Mouse (Mus musculus) neural tube, embryonic 11.5 days (tissue): Measurements from ENCODE around the gene Ranbp1. TPM values are rescaled to one million over a fixed set of nuclear protein-coding genes. Genes with fewer than 3 reads are reported as not detected.
A peak's percentile ranks its signal among the peaks of the same experiment; 100 is the strongest.

Source experiments
- ATAC-seq: fragments of 200-750 bp; cut with Nextera tagmentation; 2 replicates; pipeline ENCODE4 v1.8.0; 2017; ENCODE audit warnings: moderate number of reproducible peaks, mild to moderate bottlenecking, moderate TSS enrichment, moderate library complexity; ENCODE audit not compliant: insufficient read depth, low FRiP score, low TSS enrichment
- DNase-seq: peaks from one replicate; pipeline ENCODE4 v3.0.0-alpha.2; 2015; ENCODE audit warnings: low spot score
- H3K27ac ChIP-seq: fragments of 300-500 bp; sonication (generic); 2 replicates; pipeline ENCODE4 v1.5.1; 2014; ENCODE audit warnings: low read depth, mild to moderate bottlenecking, low read length
- H3K27me3 ChIP-seq: fragments of 300-500 bp; sonication (generic); 2 replicates; pipeline ENCODE4 v1.6.1; 2014; ENCODE audit warnings: mild to moderate bottlenecking, low read length, mixed read lengths; ENCODE audit not compliant: control insufficient read depth, insufficient read depth
- H3K36me3 ChIP-seq: fragments of 300-500 bp; sonication (generic); 2 replicates; pipeline ENCODE4 v1.6.1; 2014; ENCODE audit warnings: mild to moderate bottlenecking, low read length, moderate library complexity, mixed read lengths; ENCODE audit not compliant: control insufficient read depth, insufficient read depth
- H3K4me1 ChIP-seq: fragments of 300-500 bp; sonication (generic); 2 replicates; pipeline ENCODE4 v1.6.1; 2014; ENCODE audit warnings: low read length, mixed read lengths; ENCODE audit not compliant: control insufficient read depth, insufficient read depth
- H3K4me2 ChIP-seq: fragments of 300-500 bp; sonication (generic); 2 replicates; pipeline ENCODE4 v1.6.1; 2014; ENCODE audit warnings: low read depth, mild to moderate bottlenecking, moderate library complexity
- H3K4me3 ChIP-seq: fragments of 300-500 bp; sonication (generic); 2 replicates; pipeline ENCODE4 v1.5.1; 2014; ENCODE audit warnings: low read depth, low read length
- H3K9ac ChIP-seq: fragments of 300-500 bp; sonication (generic); 2 replicates; pipeline ENCODE4 v1.6.1; 2014; ENCODE audit warnings: mild to moderate bottlenecking, low read length
- H3K9me3 ChIP-seq: fragments of 300-500 bp; sonication (generic); 2 replicates; pipeline ENCODE4 v1.6.1; 2016; ENCODE audit warnings: low read length; ENCODE audit not compliant: control insufficient read depth
- WGBS: fragments of 180-500 bp; shearing (Covaris S2); extraction: QIAGEN DNeasy Blood & Tissue Kit; methylation state at CpG from one replicate; pipeline ENCODE4 v1.1.7; 2014; 5-methylcytosine and 5-hydroxymethylcytosine counted together
- polyA plus RNA-seq: library from polyadenylated mRNA; unstranded; fragments of >200 nt; fragmentation: Nextera tagmentation; extraction: Ambion mirVana; gene quantifications from 2 replicates; pipeline ENCODE4 v1.2.1, GENCODE M21; 2014

Gene Ranbp1
- polyA plus RNA-seq, 1 experiment from 2014 or later, result 953 TPM

- 89% methylated on average over 11 of the region's 11 CpGs for WGBS
- H3K36me3 ChIP-seq, result peaks cover 4% of the 10 kb centered on the region
- H3K4me3 ChIP-seq, result no peak overlapping the region
- ATAC-seq, result no peak
- H3K9ac ChIP-seq, result no peak overlapping the region
- no peaks in the 10 kb centered on the region for H3K9me3 ChIP-seq
- no peak overlapping the region for H3K27ac ChIP-seq
- H3K27me3 ChIP-seq, result no peaks in the 10 kb centered on the region
- peaks cover 2% of the 10 kb centered on the region; the same call in 1 of the 2 replicates for H3K4me1 ChIP-seq
- no peak for DNase-seq
- H3K4me2 ChIP-seq, result no peak overlapping the region
These were observed 18.9 kb downstream of the Ranbp1 start for GRCm38 (mm10) chr16:18229622-18230021.

GRCm38 (mm10) chr16:18228856-18229255, 19.7 kb downstream of the Ranbp1 start:
- no peak for DNase-seq
- H3K36me3 ChIP-seq, result peaks cover 11% of the 10 kb centered on the region
- no peaks in the 10 kb centered on the region for H3K9me3 ChIP-seq
- no peak for ATAC-seq
- 95% methylated on average over 4 of the region's 4 CpGs for WGBS
- H3K27me3 ChIP-seq, result no peaks in the 10 kb centered on the region
- H3K9ac ChIP-seq, result no peak overlapping the region
- H3K27ac ChIP-seq, result no peak overlapping the region
- no peak overlapping the region for H3K4me3 ChIP-seq
- H3K4me1 ChIP-seq, result no peaks in the 10 kb centered on the region; the same call in 1 of the 2 replicates
- H3K4me2 ChIP-seq, result no peak overlapping the region

GRCm38 (mm10) chr16:18227897-18228422, 20.6 kb downstream of the Ranbp1 start:
- H3K9ac ChIP-seq, result no peak overlapping the region
- H3K4me3 ChIP-seq, result no peak overlapping the region
- H3K27me3 ChIP-seq, result no peaks in the 10 kb centered on the region
- no peaks in the 10 kb centered on the region for H3K4me1 ChIP-seq
- DNase-seq (no peak), ATAC-seq (no peak)
- H3K27ac ChIP-seq, result no peak overlapping the region
- no peak overlapping the region for H3K4me2 ChIP-seq
- WGBS, result 92% methylated on average over 20 of the region's 20 CpGs
- no peaks in the 10 kb centered on the region for H3K9me3 ChIP-seq
- H3K36me3 ChIP-seq, result peaks cover 11% of the 10 kb centered on the region

- H3K9me3 ChIP-seq, result no peaks in the 10 kb centered on the region
- H3K4me2 ChIP-seq, result no peak overlapping the region
- no peaks in the 10 kb centered on the region for H3K4me1 ChIP-seq
- no peak overlapping the region for H3K9ac ChIP-seq
- no peaks in the 10 kb centered on the region for H3K27me3 ChIP-seq
- DNase-seq (no peak), ATAC-seq (no peak)
- whole genome bisulfite sequencing, result 92% methylated on average over 13 of the region's 13 CpGs
- H3K4me3 ChIP-seq, result no peak overlapping the region
- H3K27ac ChIP-seq, result no peak overlapping the region
- peaks cover 11% of the 10 kb centered on the region for H3K36me3 ChIP-seq
These were observed 21.3 kb downstream of the Ranbp1 start for GRCm38 (mm10) chr16:18227187-18227586.

GRCm38 (mm10) chr16:18222188-18222587, 26.3 kb downstream of the Ranbp1 start:
- 77% methylated on average over 11 of the region's 11 CpGs for WGBS

GRCm38 (mm10) chr16:18221543-18221898, 27.0 kb downstream of the Ranbp1 start:
- Histone ChIP-seq H3K27ac (no peak overlapping the region), H3K27me3 (no peaks in the 10 kb centered on the region), H3K9ac (no peak overlapping the region), H3K4me3 (no peak overlapping the region), H3K4me2 (no peak overlapping the region), H3K4me1 (peaks cover 5% of the 10 kb centered on the region; the same call in 1 of the 2 replicates), H3K9me3 (no peaks in the 10 kb centered on the region), H3K36me3 (peaks cover 9% of the 10 kb centered on the region)
- 75% methylated on average over 11 of the region's 11 CpGs for WGBS
- DNase-seq, result no peak
- ATAC-seq, result no peak

More at GRCm38 (mm10) chr16:18222188-18222587, 26.3 kb downstream of the Ranbp1 start:
- no peak for DNase-seq
- no peaks in the 10 kb centered on the region for H3K27me3 ChIP-seq
- H3K4me3 ChIP-seq, result no peak overlapping the region
- no peaks in the 10 kb centered on the region for H3K9me3 ChIP-seq
- peaks cover 9% of the 10 kb centered on the region for H3K36me3 ChIP-seq
- H3K9ac ChIP-seq, result no peak overlapping the region
- ATAC-seq, result no peak
- H3K27ac ChIP-seq, result no peak overlapping the region
- peaks cover 5% of the 10 kb centered on the region; the same call in 1 of the 2 replicates for H3K4me1 ChIP-seq
- no peak overlapping the region for H3K4me2 ChIP-seq

GRCm38 (mm10) chr16:18220856-18221542, 27.5 kb downstream of the Ranbp1 start:
- no peak for ATAC-seq
- peaks cover 7% of the 10 kb centered on the region for H3K36me3 ChIP-seq
- no peaks in the 10 kb centered on the region for H3K9me3 ChIP-seq
- DNase-seq, result no peak
- no peak overlapping the region for H3K27ac ChIP-seq
- H3K4me3 ChIP-seq, result no peak overlapping the region
- no peaks in the 10 kb centered on the region for H3K27me3 ChIP-seq
- H3K9ac ChIP-seq, result no peak overlapping the region
- peaks cover 5% of the 10 kb centered on the region; the same call in 1 of the 2 replicates for H3K4me1 ChIP-seq
- WGBS, result 87% methylated on average over 6 of the region's 6 CpGs
- no peak overlapping the region for H3K4me2 ChIP-seq

GRCm38 (mm10) chr16:18220001-18220400, 28.5 kb downstream of the Ranbp1 start:
- DNase-seq, result no peak

GRCm38 (mm10) chr16:18218580-18218996, 29.9 kb downstream of the Ranbp1 start:
- Histone ChIP-seq H3K36me3 (no peaks in the 10 kb centered on the region; the same call in 1 of the 2 replicates), H3K9ac (no peak overlapping the region), H3K4me1 (peaks cover 11% of the 10 kb centered on the region; the same call in 1 of the 2 replicates), H3K4me2 (no peak overlapping the region), H3K9me3 (no peaks in the 10 kb centered on the region), H3K4me3 (no peak overlapping the region), H3K27me3 (no peaks in the 10 kb centered on the region), H3K27ac (no peak overlapping the region)
- ATAC-seq (no peak), DNase-seq (no peak)
- WGBS, result 78% methylated on average over 9 of the region's 9 CpGs

More at GRCm38 (mm10) chr16:18220001-18220400, 28.5 kb downstream of the Ranbp1 start:
- Histone ChIP-seq H3K4me1 (peaks cover 5% of the 10 kb centered on the region; the same call in 1 of the 2 replicates), H3K4me2 (no peak overlapping the region), H3K27ac (no peak overlapping the region), H3K9ac (no peak overlapping the region), H3K4me3 (no peak overlapping the region), H3K36me3 (peaks cover 7% of the 10 kb centered on the region; the same call in 1 of the 2 replicates), H3K9me3 (no peaks in the 10 kb centered on the region), H3K27me3 (no peaks in the 10 kb centered on the region)
- ATAC-seq, result peak; percentile 32; the same call in 1 of the 2 replicates
- WGBS, result 70% methylated on average over 8 of the region's 8 CpGs
